Mouse (Mus musculus): ENCODE data around the gene Gabbr1. TPM values are rescaled to one million over a fixed set of nuclear protein-coding genes. Genes with fewer than 3 reads are reported as not detected.

Gabbr1 gene
- polyA plus RNA-seq, 1 experiment from 2014 or later: 1.1 TPM

- H3K4me3 ChIP-seq: no peak overlapping the region
- no peaks in the 10 kb centered on the region for H3K9me3 ChIP-seq (replicated peaks)
- ATAC-seq: 0 out of 2 replicates have a peak, but pooled peaks have one; percentile 37
- H3K4me1 ChIP-seq: no peaks in the 10 kb centered on the region
- H3K36me3 ChIP-seq: no peaks in the 10 kb centered on the region
- H3K9ac ChIP-seq: no peak overlapping the region
- H3K27me3 ChIP-seq (replicated peaks): no peaks in the 10 kb centered on the region
- 5% methylated on average over 8 of the region's 8 CpGs for WGBS (ENCODE audit: insufficient replicate concordance)
- no peak overlapping the region for H3K4me2 ChIP-seq
- no peak overlapping the region for H3K27ac ChIP-seq
Measured at GRCm38 (mm10) chr17:37083327-37083726, 37.6 kb downstream of the Gabbr1 start.

GRCm38 (mm10) chr17:37084632-37085031, 38.9 kb downstream of the Gabbr1 start:
- no peaks in the 10 kb centered on the region for H3K36me3 ChIP-seq
- H3K9ac ChIP-seq: no peak overlapping the region
- H3K4me1 ChIP-seq: no peaks in the 10 kb centered on the region
- no peaks in the 10 kb centered on the region for H3K27me3 ChIP-seq (replicated peaks)
- H3K4me3 ChIP-seq: no peak overlapping the region
- H3K27ac ChIP-seq: no peak overlapping the region
- ATAC-seq: no peak
- 49% methylated on average over 5 of the region's 5 CpGs for WGBS (ENCODE audit: insufficient replicate concordance)
- no peak overlapping the region for H3K4me2 ChIP-seq
- H3K9me3 ChIP-seq (replicated peaks): no peaks in the 10 kb centered on the region

GRCm38 (mm10) chr17:37085545-37085944, 39.8 kb downstream of the Gabbr1 start:
- Histone ChIP-seq H3K4me1 (no peaks in the 10 kb centered on the region), H3K4me3 (no peak overlapping the region), H3K4me2 (no peak overlapping the region), H3K9me3 (replicated peaks) (no peaks in the 10 kb centered on the region), H3K36me3 (no peaks in the 10 kb centered on the region), H3K27me3 (replicated peaks) (no peaks in the 10 kb centered on the region), H3K9ac (no peak overlapping the region), H3K27ac (no peak overlapping the region)
- 53% methylated on average over 10 of the region's 10 CpGs for WGBS (ENCODE audit: insufficient replicate concordance)
- no peak for ATAC-seq

- Histone ChIP-seq H3K9me3 (replicated peaks) (no peaks in the 10 kb centered on the region), H3K27ac (no peak within 1 kb of the TSS)
- ATAC-seq: no peak
Measured at GRCm38 (mm10) chr17:37088399-37088798, 42.6 kb downstream of the Gabbr1 start, which contains the start of gene Olfr90. TSS of gene Olfr90 (minus strand) at chr17:37088499.

GRCm38 (mm10) chr17:37092198-37092597, 46.4 kb downstream of the Gabbr1 start:
- ATAC-seq: no peak
- Histone ChIP-seq H3K9me3 (replicated peaks) (no peaks in the 10 kb centered on the region), H3K4me2 (no peak overlapping the region), H3K27ac (no peak overlapping the region), H3K9ac (no peak overlapping the region), H3K4me1 (no peaks in the 10 kb centered on the region), H3K36me3 (no peaks in the 10 kb centered on the region), H3K27me3 (replicated peaks) (no peaks in the 10 kb centered on the region), H3K4me3 (no peak overlapping the region)
- WGBS (ENCODE audit: insufficient replicate concordance): 24% methylated on average over 1 of the region's 1 CpGs

More at GRCm38 (mm10) chr17:37088399-37088798, 42.6 kb downstream of the Gabbr1 start, which contains the start of gene Olfr90:
- H3K4me3 ChIP-seq: no peak within 1 kb of the TSS
- no peaks in the 10 kb centered on the region for H3K4me1 ChIP-seq
- no peaks in the 10 kb centered on the region for H3K36me3 ChIP-seq
- H3K27me3 ChIP-seq (replicated peaks): no peaks in the 10 kb centered on the region
- H3K4me2 ChIP-seq: no peak within 1 kb of the TSS
- no peak within 1 kb of the TSS for H3K9ac ChIP-seq

GRCm38 (mm10) chr17:37093289-37093688, 47.5 kb downstream of the Gabbr1 start:
- Histone ChIP-seq H3K36me3 (no peaks in the 10 kb centered on the region), H3K9ac (no peak overlapping the region), H3K27ac (no peak overlapping the region), H3K9me3 (replicated peaks) (no peaks in the 10 kb centered on the region), H3K4me2 (no peak overlapping the region), H3K4me3 (no peak overlapping the region), H3K4me1 (no peaks in the 10 kb centered on the region), H3K27me3 (replicated peaks) (no peaks in the 10 kb centered on the region)
- 59% methylated on average over 5 of the region's 5 CpGs for WGBS (ENCODE audit: insufficient replicate concordance)
- ATAC-seq: no peak

GRCm38 (mm10) chr17:37098178-37098577, 52.4 kb downstream of the Gabbr1 start, which contains the start of gene Olfr91:
TSS of gene Olfr91 (minus strand) at chr17:37098278.
- Histone ChIP-seq H3K9me3 (replicated peaks) (no peaks in the 10 kb centered on the region), H3K27me3 (replicated peaks) (no peaks in the 10 kb centered on the region), H3K9ac (no peak within 1 kb of the TSS), H3K4me1 (no peaks in the 10 kb centered on the region), H3K36me3 (no peaks in the 10 kb centered on the region), H3K27ac (no peak within 1 kb of the TSS), H3K4me3 (no peak within 1 kb of the TSS), H3K4me2 (no peak within 1 kb of the TSS)
- WGBS (ENCODE audit: insufficient replicate concordance): 66% methylated on average over 1 of the region's 1 CpGs
- no peak for ATAC-seq

GRCm38 (mm10) chr17:37119988-37120387, 74.2 kb downstream of the Gabbr1 start, which contains the start of gene Olfr92:
TSS of gene Olfr92 (minus strand) at chr17:37120088.
- Histone ChIP-seq H3K9me3 (replicated peaks) (no peaks in the 10 kb centered on the region), H3K27me3 (replicated peaks) (no peaks in the 10 kb centered on the region), H3K4me3 (no peak within 1 kb of the TSS), H3K27ac (no peak within 1 kb of the TSS), H3K4me2 (no peak within 1 kb of the TSS), H3K36me3 (no peaks in the 10 kb centered on the region), H3K4me1 (no peaks in the 10 kb centered on the region), H3K9ac (no peak within 1 kb of the TSS)
- WGBS (ENCODE audit: insufficient replicate concordance): 63% methylated on average over 2 of the region's 2 CpGs
- ATAC-seq: no peak

Other genes with a start within 250 kb of the Gabbr1 start
- not detected in 2 replicates for gene H2-M10.6, start 233.8 kb upstream of the Gabbr1 start, polyA plus RNA-seq (2016; fragmentation: Nextera tagmentation; extraction: Ambion mirVana)
- 14.4 and 16.2 TPM in 2 replicates for gene Trim26, start 208.8 kb upstream of the Gabbr1 start, polyA plus RNA-seq (2016; fragmentation: Nextera tagmentation; extraction: Ambion mirVana)
- 0.38 and 0.43 TPM in 2 replicates for gene Trim15, start 178.8 kb upstream of the Gabbr1 start, polyA plus RNA-seq (2016; fragmentation: Nextera tagmentation; extraction: Ambion mirVana)
- gene Trim10, start 176.4 kb upstream of the Gabbr1 start, polyA plus RNA-seq (2016; fragmentation: Nextera tagmentation; extraction: Ambion mirVana): 227 and 235 TPM in 2 replicates
- not detected in 2 replicates for gene Trim40, start 155.8 kb upstream of the Gabbr1 start, polyA plus RNA-seq (2016; fragmentation: Nextera tagmentation; extraction: Ambion mirVana)
- gene Trim31, start 147.8 kb upstream of the Gabbr1 start, polyA plus RNA-seq (2016; fragmentation: Nextera tagmentation; extraction: Ambion mirVana): not detected in 2 replicates
- gene Rnf39, start 103.0 kb upstream of the Gabbr1 start, polyA plus RNA-seq (2016; fragmentation: Nextera tagmentation; extraction: Ambion mirVana): not detected in 2 replicates
- gene Ppp1r11, start 94.2 kb upstream of the Gabbr1 start, polyA plus RNA-seq (2016; fragmentation: Nextera tagmentation; extraction: Ambion mirVana): 44.5 and 47.3 TPM in 2 replicates
- gene Znrd1, start 87.4 kb upstream of the Gabbr1 start, polyA plus RNA-seq (2016; fragmentation: Nextera tagmentation; extraction: Ambion mirVana): 32.7 and 33.5 TPM in 2 replicates
- gene Znrd1as, start 87.4 kb upstream of the Gabbr1 start, polyA plus RNA-seq (2016; fragmentation: Nextera tagmentation; extraction: Ambion mirVana): 3.9 and 5.2 TPM in 2 replicates
- not detected in 2 replicates for gene 2410137M14Rik, start 64.7 kb upstream of the Gabbr1 start, polyA plus RNA-seq (2016; fragmentation: Nextera tagmentation; extraction: Ambion mirVana)
- 0.11 TPM in 1 of 2 replicates, not detected in the other for gene H2-M5, start 56.4 kb upstream of the Gabbr1 start, polyA plus RNA-seq (2016; fragmentation: Nextera tagmentation; extraction: Ambion mirVana)
- gene Zfp57, start 44.8 kb upstream of the Gabbr1 start, polyA plus RNA-seq (2016; fragmentation: Nextera tagmentation; extraction: Ambion mirVana): 11.2 and 11.8 TPM in 2 replicates
- not detected in 2 replicates for gene Mog, start 22.6 kb upstream of the Gabbr1 start, polyA plus RNA-seq (2016; fragmentation: Nextera tagmentation; extraction: Ambion mirVana)
- gene Olfr90, start 42.5 kb downstream of the Gabbr1 start, polyA plus RNA-seq (2016; fragmentation: Nextera tagmentation; extraction: Ambion mirVana): not detected in 2 replicates
- not detected in 2 replicates for gene Olfr91, start 52.3 kb downstream of the Gabbr1 start, polyA plus RNA-seq (2016; fragmentation: Nextera tagmentation; extraction: Ambion mirVana)
- not detected in 2 replicates for gene Olfr92, start 74.1 kb downstream of the Gabbr1 start, polyA plus RNA-seq (2016; fragmentation: Nextera tagmentation; extraction: Ambion mirVana)
- gene Olfr93, start 115.5 kb downstream of the Gabbr1 start, polyA plus RNA-seq (2016; fragmentation: Nextera tagmentation; extraction: Ambion mirVana): not detected in 2 replicates
- gene Ubd, start 147.9 kb downstream of the Gabbr1 start, polyA plus RNA-seq (2016; fragmentation: Nextera tagmentation; extraction: Ambion mirVana): not detected in 2 replicates
- not detected in 2 replicates for gene Olfr94, start 155.0 kb downstream of the Gabbr1 start, polyA plus RNA-seq (2016; fragmentation: Nextera tagmentation; extraction: Ambion mirVana)
- gene Olfr95, start 167.2 kb downstream of the Gabbr1 start, polyA plus RNA-seq (2016; fragmentation: Nextera tagmentation; extraction: Ambion mirVana): not detected in 2 replicates
- gene Olfr96, start 174.2 kb downstream of the Gabbr1 start, polyA plus RNA-seq (2016; fragmentation: Nextera tagmentation; extraction: Ambion mirVana): not detected in 2 replicates
- gene Olfr97, start 191.4 kb downstream of the Gabbr1 start, polyA plus RNA-seq (2016; fragmentation: Nextera tagmentation; extraction: Ambion mirVana): not detected in 2 replicates
- gene Olfr98, start 217.8 kb downstream of the Gabbr1 start, polyA plus RNA-seq (2016; fragmentation: Nextera tagmentation; extraction: Ambion mirVana): not detected in 2 replicates
- 1.1 and 1.5 TPM in 2 replicates for gene H2-M3, start 224.3 kb downstream of the Gabbr1 start, polyA plus RNA-seq (2016; fragmentation: Nextera tagmentation; extraction: Ambion mirVana)
- gene Olfr99, start 237.5 kb downstream of the Gabbr1 start, polyA plus RNA-seq (2016; fragmentation: Nextera tagmentation; extraction: Ambion mirVana): not detected in 2 replicates